Mouse (Mus musculus): ENCODE measurements around the gene Efna5.

Gene Efna5

DNA sequence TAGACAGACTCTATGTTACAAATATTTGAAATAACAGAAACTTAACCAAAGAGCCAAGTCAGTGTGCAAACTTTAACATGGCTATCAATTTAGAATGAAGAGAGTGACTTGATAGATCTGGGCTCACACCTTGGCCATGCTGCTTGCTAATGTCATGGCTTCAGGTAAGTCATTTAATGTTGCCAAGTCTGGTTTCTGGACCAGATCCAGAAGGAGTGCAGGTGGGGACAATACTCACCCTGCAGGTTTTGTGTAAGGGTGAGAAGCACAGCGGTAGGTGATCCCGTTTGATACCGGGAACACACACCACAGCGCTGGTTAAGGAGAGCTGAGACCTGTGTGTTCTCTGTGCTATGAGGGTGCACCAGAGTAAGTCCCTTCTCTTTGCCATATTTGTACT, 135.8 kb downstream of the Efna5 start:
- no peak for DNase-seq

DNA sequence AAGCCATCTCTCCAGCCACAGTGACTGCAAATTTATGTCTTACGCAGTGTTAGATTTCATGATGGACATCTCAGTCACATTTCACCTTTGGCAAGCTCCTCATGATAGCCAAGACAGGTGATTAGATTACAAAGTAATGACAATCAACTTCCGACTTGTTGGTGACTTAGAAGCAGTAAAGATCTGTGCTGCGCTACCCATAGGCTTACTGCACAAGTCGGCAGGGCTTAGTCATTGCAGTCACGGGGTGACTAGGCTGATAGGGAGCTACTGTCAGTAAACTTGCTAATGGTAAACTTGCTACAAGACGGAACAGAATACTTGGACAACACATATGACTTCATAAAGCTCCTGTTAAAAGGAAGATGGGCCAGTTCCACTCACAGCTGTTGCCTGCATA, 136.9 kb downstream of the Efna5 start:
- no peak for DNase-seq

DNA sequence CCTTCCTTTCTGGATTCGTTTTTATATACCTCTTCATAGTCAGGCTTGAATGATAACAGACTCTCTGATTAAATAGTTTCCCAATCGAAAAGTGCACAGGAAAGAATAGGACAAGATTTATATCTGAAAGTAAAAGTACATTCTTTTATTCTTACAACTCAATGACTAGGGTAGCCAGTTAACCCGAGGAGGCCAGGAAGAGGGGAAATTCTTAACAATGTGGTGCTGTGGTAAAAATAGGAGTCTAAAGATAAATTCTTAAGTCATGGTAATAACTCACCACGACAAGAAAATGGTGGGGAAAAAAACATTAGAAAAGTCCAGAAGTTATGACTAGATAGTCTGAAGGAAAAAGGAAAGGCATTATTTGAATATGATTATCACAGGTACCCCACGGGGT, 139.4 kb downstream of the Efna5 start:
- no peak for DNase-seq

DNA sequence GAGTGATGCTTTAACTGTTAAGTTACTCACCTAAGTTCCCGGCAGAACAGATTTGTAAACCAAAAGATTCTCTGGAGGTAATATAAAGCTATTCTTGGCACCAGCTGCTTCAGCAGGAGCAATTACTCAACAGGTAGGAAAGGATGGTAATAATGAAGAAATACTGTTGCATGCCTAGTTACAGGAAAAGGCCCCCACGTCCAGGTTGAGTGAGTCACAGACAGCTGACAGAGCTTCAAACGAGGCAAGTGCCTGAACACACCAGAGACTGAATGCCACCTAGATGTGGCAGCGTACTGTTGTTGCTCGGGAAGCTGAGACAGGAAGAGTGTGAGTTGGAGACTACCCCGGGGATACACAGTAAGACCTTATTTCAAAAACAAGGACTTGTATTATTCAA, 140.1 kb downstream of the Efna5 start:
- no peak for DNase-seq

DNA sequence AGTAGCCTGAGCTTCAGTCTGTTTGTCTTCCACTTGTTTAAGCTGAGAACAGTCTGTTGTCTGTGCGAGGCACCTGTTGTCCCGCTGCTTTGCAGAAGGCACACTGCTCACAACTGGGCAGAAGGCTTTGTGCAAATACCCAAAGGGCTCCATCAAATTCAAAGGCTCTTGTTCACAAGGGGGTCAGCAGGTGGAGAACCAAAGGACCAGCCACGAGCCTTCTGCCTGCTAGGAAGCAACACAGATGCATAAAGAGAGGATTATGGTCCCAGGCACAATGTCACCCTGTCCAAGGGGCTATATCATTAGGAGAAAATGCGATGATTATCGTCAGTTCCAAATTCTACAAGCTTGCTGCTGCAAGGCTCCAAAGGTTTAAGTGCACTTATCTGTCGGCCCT, 141.1 kb downstream of the Efna5 start:
- no peak for DNase-seq

DNA sequence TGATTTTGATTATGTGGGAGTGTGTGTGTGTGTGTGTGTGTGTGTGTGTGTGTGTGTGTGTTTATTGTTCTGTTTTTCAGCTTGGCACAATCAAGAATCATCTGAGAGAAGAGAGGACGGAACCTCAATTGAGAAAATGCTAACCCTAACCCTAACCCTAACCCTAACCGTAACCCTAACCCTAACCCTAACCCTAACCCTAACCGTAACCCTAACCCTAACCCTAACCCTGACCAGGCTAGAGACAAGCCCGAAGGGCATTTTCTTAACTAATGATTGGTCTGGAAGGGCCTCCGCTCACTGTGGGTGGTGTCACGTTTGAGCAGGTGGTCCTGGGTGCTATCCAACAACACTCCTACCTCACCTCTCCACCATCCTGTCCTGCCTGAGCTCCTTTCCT, 143.7 kb downstream of the Efna5 start:
- DNase-seq = no peak

DNA sequence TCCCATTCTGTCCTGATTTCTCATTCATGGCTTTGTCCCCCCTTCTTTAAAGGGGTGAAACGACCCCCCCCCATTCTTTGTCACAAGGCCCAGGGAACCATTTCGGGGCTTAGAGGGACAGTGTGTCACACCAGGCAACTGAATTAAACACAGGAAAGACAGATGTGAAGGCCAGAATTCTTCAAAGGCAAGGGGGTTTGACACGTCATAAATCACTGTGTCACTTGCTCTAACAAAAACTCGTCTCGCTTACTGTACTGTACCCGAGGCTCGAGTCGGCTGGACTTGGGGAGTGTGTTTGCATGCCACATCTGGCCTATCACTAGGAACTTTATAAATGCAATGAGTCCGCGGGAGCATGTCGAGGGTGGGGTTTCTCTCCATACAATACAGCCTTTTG, 145.2 kb downstream of the Efna5 start:
- no peak for DNase-seq

DNA sequence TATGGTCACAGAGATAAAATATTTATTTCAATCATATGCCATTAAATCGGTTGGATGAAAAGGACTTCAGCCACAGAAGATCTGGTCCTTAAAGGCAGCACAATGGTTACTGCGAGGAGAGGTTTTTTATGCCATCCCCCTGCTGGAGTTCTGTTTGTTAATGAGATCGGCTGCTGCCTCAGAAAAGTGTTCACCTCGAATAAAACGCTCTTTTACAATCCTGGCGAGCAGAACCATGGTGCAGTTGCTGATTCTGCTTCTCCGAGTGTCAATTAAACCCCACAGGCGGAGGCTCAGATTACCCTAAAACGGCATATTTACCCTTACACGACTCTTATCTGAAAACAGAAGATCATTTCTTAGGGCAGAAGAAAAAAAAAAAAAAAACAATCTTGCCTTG, 146.2 kb downstream of the Efna5 start:
- no peak for DNase-seq

DNA sequence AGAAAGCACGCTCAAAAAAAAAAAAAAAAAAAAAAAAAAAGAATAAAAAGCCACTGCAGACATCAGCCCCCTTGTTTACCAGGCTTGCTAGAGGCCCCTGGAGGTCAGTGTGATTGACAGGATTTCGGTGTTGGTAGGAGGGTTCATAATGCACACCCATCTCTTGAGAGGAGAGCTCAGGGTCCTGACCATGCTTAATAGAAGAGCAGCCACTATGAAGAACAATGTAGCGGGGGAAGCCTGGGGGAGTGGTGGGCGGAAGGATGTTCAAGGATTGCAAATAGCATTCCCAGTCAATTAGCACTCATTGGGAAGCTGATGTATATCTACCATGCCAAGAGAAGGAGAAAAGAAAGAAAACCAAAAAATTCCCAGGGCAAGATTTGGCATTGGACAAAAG, 147.1 kb downstream of the Efna5 start:
- no peak for DNase-seq

DNA sequence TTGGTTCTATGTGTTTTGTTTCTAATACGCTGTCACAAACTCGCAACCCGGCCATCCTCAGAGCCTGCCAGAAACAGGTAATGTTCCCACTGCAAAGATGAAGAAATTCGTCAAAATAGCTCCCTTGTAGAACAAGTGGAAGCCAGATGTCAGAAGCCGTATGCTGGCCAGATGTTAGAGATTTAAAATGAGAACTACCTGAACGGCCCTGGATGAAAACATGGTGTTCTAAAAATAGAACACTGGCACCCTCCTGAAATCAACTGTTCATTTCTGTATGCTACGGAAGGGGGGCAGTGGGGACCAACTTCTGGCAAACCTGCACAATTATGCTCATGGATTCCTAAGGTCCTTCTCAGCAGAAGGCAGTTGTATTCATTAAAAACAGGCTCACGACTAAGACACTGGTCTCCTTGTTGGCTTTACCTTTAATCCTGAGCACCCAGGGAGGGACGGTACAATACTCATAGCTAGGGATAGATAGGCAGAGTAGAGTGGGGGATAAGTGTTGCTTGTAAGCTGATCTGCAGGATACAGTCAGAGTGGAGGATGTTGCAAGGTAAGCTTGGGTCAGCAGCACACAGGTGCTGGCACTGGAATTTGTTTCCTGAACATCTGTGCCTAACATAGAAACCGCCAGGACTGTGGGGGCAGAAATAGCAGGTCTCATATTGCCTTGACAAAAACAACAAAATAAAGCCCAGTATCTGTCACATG, 151.2 kb downstream of the Efna5 start:
- DNase-seq = no peak

DNA sequence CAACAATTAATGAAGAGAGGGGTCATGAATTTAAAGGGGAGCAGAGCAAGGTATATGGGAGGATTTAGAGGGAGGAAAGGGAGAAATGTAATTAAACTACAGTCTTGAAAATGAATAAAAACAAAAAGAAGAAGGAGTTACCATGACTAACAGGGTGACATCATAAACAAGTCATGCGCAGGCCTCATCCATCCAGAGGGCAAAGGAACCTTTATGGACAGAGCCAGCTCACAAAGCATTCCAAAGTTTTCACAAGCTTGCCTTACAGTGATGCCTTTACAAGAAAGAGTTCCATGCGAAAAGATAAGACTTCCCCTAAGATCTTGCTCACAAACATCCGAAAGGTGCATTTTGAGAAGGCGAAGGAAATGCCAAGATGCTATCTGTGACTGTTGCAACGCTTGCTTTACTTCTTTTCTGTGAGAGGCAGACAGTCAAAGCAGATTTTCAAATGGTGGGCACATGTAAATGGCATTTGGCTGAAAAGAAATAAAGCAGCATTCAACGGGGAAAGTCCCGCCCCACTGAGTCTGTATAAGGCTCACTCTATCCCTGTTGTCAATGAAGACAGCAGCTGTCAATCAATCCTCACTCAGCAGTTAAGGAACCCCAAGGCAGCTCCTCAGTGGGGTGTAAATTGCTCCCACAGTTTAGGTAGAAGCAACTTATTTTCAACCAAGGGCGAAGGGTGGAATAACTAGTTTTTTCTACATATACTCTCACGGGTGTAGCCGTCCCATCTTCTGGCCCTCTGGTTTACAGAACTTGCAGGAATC, 152.8 kb downstream of the Efna5 start:
- no peak for DNase-seq

DNA sequence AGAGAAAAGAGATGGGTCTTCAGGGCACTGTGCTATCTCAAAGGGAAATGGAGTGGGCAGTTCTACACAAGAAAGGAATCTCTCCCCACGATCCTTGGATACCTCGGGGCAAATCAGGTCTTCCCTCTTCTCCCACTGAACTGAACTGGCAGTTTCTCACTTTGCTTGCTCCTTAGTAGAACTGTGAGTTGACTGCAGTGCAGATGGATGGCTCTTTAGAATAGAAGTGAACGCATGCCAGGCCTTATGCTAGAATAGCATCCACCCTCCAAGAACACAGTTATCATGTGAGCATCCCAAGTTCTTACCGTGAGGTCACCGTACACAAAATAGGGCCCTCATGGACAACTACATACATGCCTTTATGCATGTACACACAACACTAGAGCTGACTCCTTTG, 155.0 kb downstream of the Efna5 start:
- DNase-seq = no peak

DNA sequence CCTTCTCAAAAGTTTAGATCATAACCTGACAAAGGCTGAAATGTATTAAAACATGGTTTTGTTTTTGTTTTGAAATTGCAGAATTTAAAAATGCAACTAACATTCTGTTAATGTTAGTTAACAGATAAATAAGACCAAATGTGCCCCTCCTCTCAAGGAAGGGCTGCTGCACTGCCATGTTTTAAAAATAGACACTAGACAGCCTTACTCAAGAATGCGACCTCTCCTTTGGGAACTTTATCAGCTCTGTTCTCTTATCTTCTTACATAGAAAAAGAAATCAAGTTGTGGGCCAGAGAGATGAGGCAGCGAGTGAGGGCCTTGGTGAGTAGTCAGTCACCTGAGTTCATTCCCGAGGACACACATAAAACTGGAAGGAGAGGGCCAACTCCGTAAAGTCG, 158.2 kb downstream of the Efna5 start:
- no peak for DNase-seq

DNA sequence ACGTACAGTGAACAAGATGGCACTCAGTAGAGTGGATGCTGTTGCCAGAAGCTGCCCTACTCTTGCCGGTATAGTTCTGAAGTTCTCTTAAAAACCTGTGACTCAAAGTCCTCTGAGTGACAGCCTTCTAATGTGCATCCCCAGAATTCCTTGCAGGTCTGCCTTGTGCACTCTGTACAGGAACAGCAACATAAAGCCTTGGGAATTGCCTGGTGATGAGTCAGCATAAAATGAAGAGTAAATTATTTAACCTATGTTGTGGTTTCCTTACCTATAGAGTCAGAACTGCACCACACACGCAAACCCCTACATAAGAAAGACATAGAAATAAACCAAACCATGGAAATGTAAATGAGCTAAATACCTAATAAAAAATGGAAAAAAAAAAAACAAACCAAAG, 159.5 kb downstream of the Efna5 start:
- no peak for DNase-seq

DNA sequence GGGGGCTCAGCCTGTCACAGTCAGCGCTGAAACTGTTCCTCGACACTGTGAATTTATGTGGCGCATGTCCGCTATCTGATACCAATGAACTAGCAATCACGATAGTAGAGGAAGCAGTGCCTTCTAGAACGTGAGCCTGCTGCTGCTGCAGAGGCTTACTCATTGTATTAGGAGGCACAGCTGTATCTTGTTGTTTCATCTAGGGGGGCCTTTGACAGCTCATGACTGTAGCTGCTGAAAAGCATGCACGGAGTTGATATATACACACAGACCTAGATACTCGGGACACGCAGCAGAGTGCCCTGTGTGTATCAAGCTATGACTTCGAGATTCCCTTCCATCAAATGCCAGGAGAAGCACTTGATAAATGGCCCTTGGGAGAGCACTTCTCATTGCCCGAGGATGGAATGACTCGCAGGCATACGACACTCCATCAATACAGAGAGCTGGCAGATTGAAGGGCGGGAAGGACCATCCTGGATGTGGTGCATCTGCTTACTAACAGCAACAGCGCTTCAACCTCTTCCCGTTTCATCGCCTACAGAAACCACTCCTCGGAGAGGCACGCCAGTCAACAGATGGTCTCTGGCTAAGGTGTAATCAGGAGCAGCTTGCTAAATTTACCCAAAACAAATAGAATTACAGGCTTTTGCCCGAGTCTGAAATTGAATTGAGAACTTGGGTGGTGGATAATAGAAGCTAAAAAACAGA, 160.2 kb downstream of the Efna5 start:
- no peak for DNase-seq

DNA sequence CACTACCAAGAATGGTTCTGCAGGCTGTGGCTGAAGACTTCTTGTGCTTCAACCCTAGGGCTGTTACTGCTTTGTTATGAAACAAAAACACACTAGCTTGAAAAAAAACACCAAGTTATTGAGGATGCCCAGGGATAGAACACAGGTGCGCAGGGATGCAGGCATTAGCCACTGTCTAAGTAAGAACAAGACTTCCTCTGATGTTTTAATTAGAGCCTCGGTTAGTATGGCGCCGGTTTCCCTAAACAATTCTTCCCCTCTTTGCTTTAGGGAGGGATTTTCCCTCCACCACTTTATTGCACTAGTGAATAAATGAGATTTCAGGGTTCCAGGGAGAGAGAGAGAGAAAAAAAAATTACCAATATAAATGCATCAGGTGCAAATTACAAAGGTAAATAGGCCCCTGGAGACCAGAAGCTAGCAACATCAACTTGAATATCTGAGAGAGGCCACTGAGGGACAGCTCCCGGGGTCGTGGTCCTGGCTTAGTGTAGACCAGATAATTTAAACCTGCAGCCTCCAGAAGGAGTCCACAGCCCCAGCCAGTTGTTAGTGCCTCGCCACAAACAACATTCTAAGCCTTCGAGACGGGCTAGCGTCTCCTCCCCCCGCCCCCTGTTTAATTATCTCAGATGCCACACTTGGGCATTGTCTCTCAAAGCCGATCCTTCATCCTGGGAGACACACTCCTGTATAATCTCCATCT, 163.5 kb downstream of the Efna5 start:
- DNase-seq = no peak

DNA sequence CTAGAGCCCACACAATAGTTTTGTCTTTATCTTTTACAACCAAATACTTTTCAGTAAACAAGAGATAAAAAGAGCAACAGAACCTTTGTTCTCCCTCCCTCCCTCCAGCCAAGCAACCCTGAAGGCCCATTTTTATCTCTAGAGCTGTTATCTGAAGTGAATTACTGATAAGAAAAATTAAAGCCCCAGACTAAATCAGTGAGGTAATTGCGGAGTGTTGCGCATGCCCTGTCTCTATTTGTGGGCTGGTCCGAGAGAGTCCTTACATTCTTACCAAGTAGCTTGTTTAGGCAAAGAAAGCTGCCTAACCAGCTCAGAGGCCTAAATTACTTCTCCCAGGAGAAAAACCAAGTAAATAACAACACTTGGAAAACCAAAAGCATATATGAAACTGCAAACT, 167.7 kb downstream of the Efna5 start:
- DNase-seq = no peak

DNA sequence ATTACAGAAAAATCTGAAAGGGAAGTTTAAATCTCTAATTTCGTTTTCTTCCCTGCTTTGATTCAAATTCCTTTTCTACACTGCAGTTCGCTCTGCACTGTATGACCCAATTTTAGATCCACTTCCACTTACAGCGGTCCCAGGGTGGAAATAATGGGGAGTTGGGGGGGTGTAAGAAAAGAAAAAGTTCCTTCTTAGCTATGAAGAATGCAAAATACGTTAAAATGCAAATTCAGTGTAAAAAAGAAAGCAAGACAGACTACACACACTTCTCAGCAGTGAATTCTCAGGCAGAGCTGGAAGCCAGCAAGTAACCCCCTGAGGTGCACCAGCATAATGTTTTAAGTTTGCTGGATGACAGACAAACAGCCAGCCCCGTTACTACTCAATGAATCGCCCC, 174.7 kb downstream of the Efna5 start:
- DNase-seq = no peak

DNA sequence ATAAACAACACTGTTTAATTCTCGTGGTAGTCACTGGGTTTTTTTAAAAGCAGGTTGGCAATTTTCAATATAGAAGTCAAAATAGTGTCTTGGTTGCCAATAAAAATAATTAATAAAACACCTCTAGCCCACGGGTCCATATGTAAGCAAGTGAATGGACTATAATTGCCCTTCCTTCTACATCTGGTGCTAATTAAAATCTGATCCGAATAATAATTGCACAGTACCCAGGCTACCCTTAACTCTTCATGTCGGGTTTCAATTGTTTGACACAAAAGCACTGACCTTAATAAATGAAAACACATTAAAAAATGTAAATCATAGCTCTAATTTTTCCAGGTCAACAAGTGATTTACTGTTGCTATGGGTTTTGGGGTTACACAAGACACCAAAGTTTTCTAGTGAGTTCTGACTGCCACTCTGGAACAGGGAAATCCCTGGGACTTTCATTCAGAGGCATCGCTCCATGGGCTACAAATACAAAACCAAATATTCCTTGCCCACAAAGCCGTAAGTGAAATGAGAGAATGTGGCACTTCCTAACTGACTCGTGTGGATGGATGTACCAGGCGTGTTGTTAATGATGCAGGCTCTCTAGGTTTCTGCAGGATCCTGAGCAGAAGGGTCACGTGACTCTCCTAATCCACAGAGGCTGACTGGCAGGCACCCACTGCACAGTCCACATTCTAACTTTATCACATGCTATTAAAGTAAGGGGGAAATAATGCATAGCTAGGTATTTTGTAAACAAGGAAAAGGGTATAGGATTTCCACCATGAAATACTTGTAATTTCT, 178.9 kb downstream of the Efna5 start:
- no peak for DNase-seq

DNA sequence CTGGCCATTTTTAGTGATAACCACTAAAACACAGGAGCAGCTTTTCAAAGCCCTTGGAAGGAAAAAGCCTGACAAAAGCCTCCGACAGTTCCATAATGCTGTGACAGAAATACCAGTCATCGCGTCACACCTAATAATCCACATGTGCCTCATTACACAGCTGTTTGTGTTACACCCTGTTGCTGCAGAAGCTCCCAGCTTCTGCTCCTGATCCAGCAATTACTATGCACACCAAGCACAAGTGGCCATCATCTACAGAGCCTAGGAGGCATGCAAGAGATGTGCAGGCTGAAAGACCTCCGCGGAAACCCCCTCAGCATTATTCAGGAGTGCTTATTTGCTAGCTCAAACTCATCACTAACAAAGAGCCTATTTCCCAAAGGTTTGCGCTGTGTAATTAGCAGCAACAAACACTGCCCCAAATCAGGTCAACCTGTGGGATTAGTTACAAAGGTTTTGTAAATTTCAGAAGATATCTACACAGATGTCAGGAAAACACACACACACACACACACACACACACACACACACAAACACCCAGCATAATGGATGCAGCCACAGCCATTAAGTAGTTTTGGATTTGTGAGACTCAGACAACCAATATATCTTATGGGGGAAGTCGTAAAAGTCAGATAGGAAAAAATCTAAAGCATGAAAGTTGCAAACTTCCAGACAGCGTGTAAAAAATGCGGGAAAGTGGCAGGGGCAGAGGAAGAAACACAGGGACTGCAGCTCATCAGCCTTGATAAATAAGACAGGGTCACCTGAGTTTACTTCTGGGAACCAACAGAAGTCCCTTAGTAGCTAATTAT, 180.1 kb downstream of the Efna5 start:
- no peak for DNase-seq

DNA sequence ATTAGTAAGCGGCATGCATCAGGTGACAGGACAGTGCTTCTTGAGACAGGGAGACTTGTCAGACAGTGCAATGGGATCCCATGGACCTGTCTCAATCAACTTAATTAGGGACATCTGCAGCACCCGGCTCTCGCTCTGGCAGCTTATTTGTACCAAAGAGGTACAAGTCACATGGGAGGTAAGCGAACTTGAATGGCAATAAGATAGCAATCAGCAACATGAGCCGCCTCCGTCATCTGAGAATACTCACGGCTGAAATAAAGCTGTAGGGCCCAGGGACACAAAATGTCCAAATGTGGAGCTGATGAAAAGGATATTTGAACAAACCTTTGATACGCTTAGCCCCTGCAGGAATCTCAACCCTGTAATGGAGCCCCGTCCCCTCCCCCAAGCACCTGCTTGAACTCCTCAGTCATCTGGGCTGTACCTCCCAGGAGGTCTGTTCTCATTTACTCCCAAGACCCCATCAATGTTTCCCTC, 186.1 kb downstream of the Efna5 start:
- DNase-seq = no peak

DNA sequence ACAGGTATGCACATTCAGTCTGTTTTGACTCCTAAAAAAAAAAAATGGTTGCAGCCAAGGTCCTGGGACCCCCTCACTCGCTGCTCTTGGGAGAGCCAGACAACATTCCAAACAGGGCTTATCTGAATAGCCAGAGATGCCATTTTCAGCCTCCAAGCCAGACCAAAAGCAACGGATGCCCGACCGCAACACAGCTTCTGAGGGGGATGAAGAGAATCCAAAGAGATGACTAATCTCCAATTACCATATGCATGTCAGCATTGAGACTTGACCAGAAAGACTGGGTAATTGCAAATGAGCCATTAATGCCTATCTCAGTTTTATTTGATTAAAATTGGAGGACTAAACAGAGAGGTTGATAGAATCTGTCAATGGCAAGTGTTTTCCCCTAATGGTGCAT, 188.9 kb downstream of the Efna5 start:
- DNase-seq = no peak

All from kidney, postnatal 25 days (tissue).